Mouse (Mus musculus): ENCODE results near the gene Endou.

- TF ChIP-seq CTCF (IDR thresholded peaks at IDR 0.05; ENCODE audit: extremely low read depth, insufficient read depth, low read length) (no peak), POLR2A (IDR thresholded peaks at IDR 0.05; ENCODE audit: extremely low read depth, insufficient read depth, low read length) (no peak)
Observed at GRCm38 (mm10) chr15:97715734-97716133, 15.4 kb downstream of the Endou start.
